Mouse (Mus musculus) MEL (cell line): Measurements from ENCODE around the gene Nell2. TPM values are rescaled to one million over a fixed set of nuclear protein-coding genes. Genes with fewer than 3 reads are reported as not detected.

Experiments
- DNase-seq: peaks from one replicate; pipeline ENCODE4 v3.0.0; 2011; ENCODE audit warnings: low read depth, low spot score
- H3K27ac ChIP-seq: 2 replicates; pipeline ENCODE4 v1.5.1; 2012; ENCODE audit warnings: low read depth, mild to moderate bottlenecking, control low read depth, low read length, moderate library complexity; ENCODE audit not compliant: control insufficient read depth
- H3K27me3 ChIP-seq, 2 experiments: fragments of 150-350 bp in 1 of 2; sonication (generic) in 1 of 2; 2 replicates each; pipeline ENCODE4 v1.6.1; 2012; ENCODE audit warnings: low read length in 2 of 2, mild to moderate bottlenecking in 2 of 2, improper control_type of control experiment in 1 of 2, moderate library complexity in 1 of 2; ENCODE audit not compliant: insufficient read depth in 2 of 2, control insufficient read depth in 1 of 2
- H3K36me3 ChIP-seq, 2 experiments: 2 replicates each; pipeline ENCODE4 v1.6.1; 2012 to 2014; ENCODE audit warnings: low read length in 2 of 2, improper control_type of control experiment in 1 of 2, inconsistent platforms in 1 of 2, mild to moderate bottlenecking in 1 of 2; ENCODE audit not compliant: insufficient read depth in 2 of 2, control insufficient read depth in 1 of 2
- H3K4me1 ChIP-seq, 2 experiments: fragments of 150-350 bp in 1 of 2; sonication (generic) in 1 of 2; 2 replicates each; pipeline ENCODE4 v1.6.1; 2012; ENCODE audit warnings: low read length in 2 of 2, improper control_type of control experiment in 1 of 2, mild to moderate bottlenecking in 1 of 2; ENCODE audit not compliant: insufficient read depth in 2 of 2, control insufficient read depth in 1 of 2
- H3K4me3 ChIP-seq, 2 experiments: fragments of 150-350 bp in 1 of 2; sonication (generic) in 1 of 2; 2 replicates each; pipeline ENCODE4 v1.5.1; 2012; ENCODE audit warnings: low read depth in 2 of 2, low read length in 2 of 2, mild to moderate bottlenecking in 2 of 2, moderate library complexity in 2 of 2, control low read depth in 1 of 2, improper control_type of control experiment in 1 of 2; ENCODE audit not compliant: control insufficient read depth in 1 of 2, insufficient read depth in 1 of 2
- H3K79me2 ChIP-seq: 2 replicates; pipeline ENCODE4 v1.6.1; 2012; ENCODE audit warnings: mild to moderate bottlenecking, low read length, moderate library complexity; ENCODE audit not compliant: control insufficient read depth, poor library complexity, insufficient read depth
- H3K9ac ChIP-seq: 2 replicates; pipeline ENCODE4 v1.6.1; 2012; ENCODE audit warnings: low read depth, mild to moderate bottlenecking, control low read depth, low read length, moderate library complexity; ENCODE audit not compliant: control insufficient read depth, poor library complexity, severe bottlenecking
- H3K9me3 ChIP-seq: fragments of 150-350 bp; sonication (generic); replicated peaks from 2 replicates; pipeline ENCODE4 v1.6.1; 2012; ENCODE audit warnings: mild to moderate bottlenecking, low read length, improper control_type of control experiment, moderate library complexity; ENCODE audit not compliant: insufficient read depth
- BHLHE40 ChIP-seq: IDR thresholded peaks from 2 replicates; pipeline ENCODE4 v1.6.1; 2012; ENCODE audit warnings: low read depth, mild to moderate bottlenecking, inconsistent platforms, low read length, improper control_type of control experiment, borderline replicate concordance
- CHD2 ChIP-seq: IDR thresholded peaks from 2 replicates; pipeline ENCODE4 v1.6.1; 2011; ENCODE audit warnings: low read length, improper control_type of control experiment
- CTCF ChIP-seq, 3 experiments: IDR thresholded peaks in 2 of 3; conservative IDR thresholded peaks in 1 of 3; 2 replicates each; pipeline ENCODE4 v1.5.1; 2011 to 2012; ENCODE audit warnings: low read length in 3 of 3, low read depth in 2 of 3, mild to moderate bottlenecking in 2 of 3, improper control_type of control experiment in 1 of 3, inconsistent platforms in 1 of 3, mixed read lengths in 1 of 3, moderate library complexity in 1 of 3; ENCODE audit not compliant: control insufficient read depth in 1 of 3, insufficient read depth in 1 of 3, poor library complexity in 1 of 3, severe bottlenecking in 1 of 3
- ELF1 ChIP-seq: IDR thresholded peaks from 2 replicates; pipeline ENCODE4 v1.6.1; 2014; ENCODE audit warnings: low read depth, mild to moderate bottlenecking, inconsistent platforms, low read length, improper control_type of control experiment, moderate library complexity
- GABPA ChIP-seq: IDR thresholded peaks from 2 replicates; pipeline ENCODE4 v1.6.1; 2012; ENCODE audit warnings: low read depth, mild to moderate bottlenecking, inconsistent platforms, low read length, improper control_type of control experiment, moderate library complexity
- GATA1 ChIP-seq: IDR thresholded peaks from 2 replicates; pipeline ENCODE4 v1.6.1; 2011; ENCODE audit warnings: low read depth, low read length, improper control_type of control experiment
- HCFC1 ChIP-seq: IDR thresholded peaks from 2 replicates; pipeline ENCODE4 v1.6.1; 2012; ENCODE audit warnings: low read depth, mild to moderate bottlenecking, inconsistent platforms, low read length, improper control_type of control experiment, moderate library complexity
- KAT2A ChIP-seq: conservative IDR thresholded peaks from 2 replicates; pipeline ENCODE4 v1.6.1; 2012; ENCODE audit warnings: low read depth, low read length, improper control_type of control experiment, inconsistent platforms
- MAZ ChIP-seq: IDR thresholded peaks from 2 replicates; pipeline ENCODE4 v1.6.1; 2012; ENCODE audit warnings: low read depth, mild to moderate bottlenecking, inconsistent platforms, low read length, improper control_type of control experiment
- MYB ChIP-seq: IDR thresholded peaks from 2 replicates; pipeline ENCODE4 v1.6.1; 2011; ENCODE audit warnings: mild to moderate bottlenecking, low read depth, low read length, improper control_type of control experiment
- MYC ChIP-seq: IDR thresholded peaks from 2 replicates; pipeline ENCODE4 v1.6.1; 2011; ENCODE audit warnings: low read depth, mild to moderate bottlenecking, low read length, improper control_type of control experiment, moderate library complexity
- NRF1 ChIP-seq: IDR thresholded peaks from 2 replicates; pipeline ENCODE4 v1.6.1; 2014; ENCODE audit warnings: low read depth, mild to moderate bottlenecking, inconsistent platforms, low read length, improper control_type of control experiment, moderate library complexity; ENCODE audit not compliant: poor library complexity, insufficient read depth, severe bottlenecking
- POLR2A ChIP-seq, 2 experiments: IDR thresholded peaks; 2 replicates each; pipeline ENCODE4 v1.6.1; 2011 to 2012; ENCODE audit warnings: low read length in 2 of 2, mild to moderate bottlenecking in 2 of 2, control low read depth in 1 of 2, improper control_type of control experiment in 1 of 2, low read depth in 1 of 2, moderate library complexity in 1 of 2; ENCODE audit not compliant: control insufficient read depth in 1 of 2, insufficient read depth in 1 of 2, poor library complexity in 1 of 2
- POLR2AphosphoS2 ChIP-seq: IDR thresholded peaks from 2 replicates; pipeline ENCODE4 v1.6.1; 2011; ENCODE audit warnings: low read length, improper control_type of control experiment
- POLR2AphosphoS5 ChIP-seq: IDR thresholded peaks from 2 replicates; pipeline ENCODE4 v1.6.1; 2012; ENCODE audit warnings: low read depth, borderline replicate concordance, mild to moderate bottlenecking, inconsistent platforms, low read length, moderate library complexity, mixed read lengths
- RAD21 ChIP-seq: IDR thresholded peaks from 2 replicates; pipeline ENCODE4 v1.6.1; 2011; ENCODE audit warnings: mild to moderate bottlenecking, low read depth, low read length, improper control_type of control experiment
- SIN3A ChIP-seq: IDR thresholded peaks from 2 replicates; pipeline ENCODE4 v1.6.1; 2012; ENCODE audit warnings: low read length, improper control_type of control experiment, inconsistent platforms
- TAL1 ChIP-seq: IDR thresholded peaks from 2 replicates; pipeline ENCODE4 v1.6.1; 2012; ENCODE audit warnings: mild to moderate bottlenecking, inconsistent platforms, low read length, moderate library complexity, mixed read lengths
- TCF12 ChIP-seq: IDR thresholded peaks from 2 replicates; pipeline ENCODE4 v1.6.1; 2014; ENCODE audit warnings: low read depth, mild to moderate bottlenecking, inconsistent platforms, low read length, improper control_type of control experiment, moderate library complexity
- UBTF ChIP-seq: IDR thresholded peaks from 2 replicates; pipeline ENCODE4 v1.6.1; 2012; ENCODE audit warnings: low read depth, mild to moderate bottlenecking, inconsistent platforms, low read length, improper control_type of control experiment, moderate library complexity, borderline replicate concordance; ENCODE audit not compliant: insufficient read depth
- ZC3H11A ChIP-seq: IDR thresholded peaks from 2 replicates; pipeline ENCODE4 v1.6.1; 2012; ENCODE audit warnings: low read depth, mild to moderate bottlenecking, inconsistent platforms, low read length, improper control_type of control experiment
- ZKSCAN1 ChIP-seq: IDR thresholded peaks from 2 replicates; pipeline ENCODE4 v1.6.1; 2012; ENCODE audit warnings: low read depth, mild to moderate bottlenecking, inconsistent platforms, low read length, improper control_type of control experiment, moderate library complexity
- ZMIZ1 ChIP-seq: IDR thresholded peaks from 2 replicates; pipeline ENCODE4 v1.6.1; 2012; ENCODE audit warnings: low read depth, mild to moderate bottlenecking, inconsistent platforms, low read length, improper control_type of control experiment, moderate library complexity
- ZNF384 ChIP-seq: IDR thresholded peaks from 2 replicates; pipeline ENCODE4 v1.6.1; 2012; ENCODE audit warnings: low read depth, mild to moderate bottlenecking, inconsistent platforms, low read length, improper control_type of control experiment
- polyA plus RNA-seq, 2 experiments: library from polyadenylated mRNA; stranded (reverse) in 1 of 2; unstranded in 1 of 2; fragments of >175 nt in 1 of 2; fragments of >200 nt in 1 of 2; gene quantifications; 2 replicates each; pipeline versions ENCODE4 v1.2.1 to v1.2.4; 2012; ENCODE audit warnings: low replicate concordance in 2 of 2, low read depth in 1 of 2; ENCODE audit not compliant: insufficient read length in 2 of 2, insufficient read depth in 1 of 2, missing spikeins in 1 of 2
- total RNA-seq: library from RNA; depleted of rRNA; stranded (reverse); fragments of 300-350 nt; gene quantifications from 2 replicates; pipeline ENCODE4 v1.2.3, GENCODE M21; 2012

The Nell2 gene
- total and polyA plus RNA-seq, 3 experiments = not detected

GRCm38 (mm10) chr15:95044011-95044410 lies 484.3 kb downstream of the Nell2 start:
- Histone ChIP-seq H3K27me3 (no peaks in the 10 kb centered on the region), H3K36me3 (no peaks in the 10 kb centered on the region), H3K4me1 (no peaks in the 10 kb centered on the region), H3K27ac (no peak overlapping the region)
- DNase-seq = no peak
- TF ChIP-seq POLR2AphosphoS5 (no peak), BHLHE40 (no peak), TAL1 (no peak), ZMIZ1 (no peak), CTCF (IDR thresholded peaks at IDR 0.05 in 2 of 3, conservative IDR thresholded peaks at IDR 0.05 in 1 of 3; ENCODE audit: control insufficient read depth in 1 of 3, insufficient read depth in 1 of 3, low read depth in 2 of 3, low read length in 3 of 3, poor library complexity in 1 of 3, severe bottlenecking in 1 of 3) (no peak), CHD2 (no peak), KAT2A (no peak), RAD21 (no peak), POLR2A (IDR thresholded peaks at IDR 0.05; ENCODE audit: control insufficient read depth in 1 of 2, insufficient read depth in 1 of 2, low read depth in 1 of 2, low read length in 2 of 2, poor library complexity in 1 of 2) (no peak), SIN3A (no peak), POLR2AphosphoS2 (no peak), GATA1 (no peak)
- TF ChIP-seq, all 39 proteins: peak for 0
- no peaks in the 10 kb centered on the region for H3K9me3 ChIP-seq
- no peaks in the 10 kb centered on the region for H3K79me2 ChIP-seq
- no peak overlapping the region for H3K4me3 ChIP-seq
- no peak overlapping the region for H3K9ac ChIP-seq

GRCm38 (mm10) chr15:95042437-95042836 lies 485.9 kb downstream of the Nell2 start:
- TF ChIP-seq TCF12 = no peak
- no peak for TF ChIP-seq ELF1
- TF ChIP-seq NRF1 = no peak
- no peak for TF ChIP-seq HCFC1
- no peak for TF ChIP-seq KAT2A
- TF ChIP-seq UBTF = no peak
- TF ChIP-seq MYB = no peak
- no peak for TF ChIP-seq GABPA
- no peak for TF ChIP-seq MAZ
- no peak for TF ChIP-seq ZKSCAN1
- no peak for TF ChIP-seq MYC
- no peak for TF ChIP-seq ZC3H11A
- TF ChIP-seq CHD2 = no peak
- no peak for TF ChIP-seq POLR2AphosphoS5
- no peak for TF ChIP-seq ZNF384
- TF ChIP-seq SIN3A = no peak
- H3K9me3 ChIP-seq = no peaks in the 10 kb centered on the region

More at GRCm38 (mm10) chr15:95042437-95042836, 485.9 kb downstream of the Nell2 start:
- Histone ChIP-seq H3K4me3 (no peak overlapping the region), H3K36me3 (no peaks in the 10 kb centered on the region), H3K79me2 (no peaks in the 10 kb centered on the region), H3K27ac (no peak overlapping the region), H3K4me1 (no peaks in the 10 kb centered on the region), H3K27me3 (no peaks in the 10 kb centered on the region), H3K9ac (no peak overlapping the region)
- no peak for DNase-seq
